Mouse (Mus musculus) c-Kit-negative CD71-positive TER-119-positive erythroid progenitor cells, embryonic 14.5 days (primary cell): Measurements from ENCODE around the gene Tmem104.

ENCODE experiments used
- DNase-seq: peaks from one replicate; pipeline ENCODE4 v3.0.0-alpha.2; 2013; ENCODE audit warnings: low read depth, low spot score

Gene Tmem104

GRCm38 (mm10) chr11:115278176-115278575 lies 90.9 kb downstream of the Tmem104 start:
- DNase-seq = no peak

DNA sequence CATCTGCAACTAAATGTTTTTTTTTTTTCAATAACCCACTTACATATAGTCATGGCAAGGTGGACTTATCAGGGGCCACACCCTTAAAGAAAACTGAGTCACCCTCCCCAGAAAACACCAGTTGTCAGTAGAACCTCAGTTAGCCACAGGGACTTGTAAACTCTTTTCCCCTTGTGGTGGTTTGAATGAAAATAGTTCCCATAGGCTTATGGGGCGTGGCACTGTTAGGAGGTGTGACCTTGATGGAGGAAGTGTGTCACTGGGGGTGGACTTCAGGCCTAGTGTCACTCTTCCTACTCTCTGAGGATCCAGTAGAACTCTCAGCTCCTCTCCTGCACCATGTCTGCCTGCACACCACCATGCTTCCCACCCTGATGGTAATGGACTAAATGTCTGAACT lies 92.4 kb downstream of the Tmem104 start:
- DNase-seq = peak; percentile 55

GRCm38 (mm10) chr11:115282295-115282694 lies 95.0 kb downstream of the Tmem104 start:
- DNase-seq = no peak

DNA sequence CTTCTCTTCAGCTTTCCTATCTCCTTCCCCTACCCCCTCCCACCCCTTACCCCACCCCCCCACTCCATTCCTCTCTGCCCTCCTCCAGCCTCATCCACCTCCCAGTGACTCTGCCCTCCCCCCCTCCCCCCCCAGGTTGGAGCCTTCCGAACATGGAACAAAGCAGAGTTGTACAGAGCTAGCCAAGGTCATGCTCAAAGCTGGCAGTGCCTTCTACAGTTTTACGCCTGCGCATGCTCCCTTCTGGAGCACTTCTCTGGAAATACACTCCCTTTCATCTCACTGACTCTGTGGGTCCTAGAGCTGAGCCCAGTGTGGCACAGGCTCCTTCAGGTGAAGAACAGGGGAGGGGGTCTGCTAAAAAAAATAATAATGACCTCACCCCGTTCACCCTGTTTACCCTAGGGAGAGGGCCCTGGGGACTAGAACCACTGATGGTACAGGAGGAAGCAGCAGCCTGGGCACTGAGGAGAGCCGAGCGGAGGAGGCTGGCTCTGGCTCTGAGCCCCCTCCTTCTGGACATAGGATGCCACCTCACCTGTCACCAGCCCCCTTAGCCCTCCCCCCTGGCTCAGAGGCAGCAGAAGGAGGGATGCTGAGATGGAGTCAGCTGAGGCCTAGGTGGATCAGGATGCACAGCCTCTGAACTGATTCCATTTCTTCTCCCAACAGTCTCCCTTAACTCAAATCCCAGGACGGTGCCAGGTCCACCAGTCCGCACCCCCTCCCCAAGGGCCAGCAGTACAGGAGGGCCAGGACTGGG lies 95.6 kb downstream of the Tmem104 start:
- DNase-seq = no peak

DNA sequence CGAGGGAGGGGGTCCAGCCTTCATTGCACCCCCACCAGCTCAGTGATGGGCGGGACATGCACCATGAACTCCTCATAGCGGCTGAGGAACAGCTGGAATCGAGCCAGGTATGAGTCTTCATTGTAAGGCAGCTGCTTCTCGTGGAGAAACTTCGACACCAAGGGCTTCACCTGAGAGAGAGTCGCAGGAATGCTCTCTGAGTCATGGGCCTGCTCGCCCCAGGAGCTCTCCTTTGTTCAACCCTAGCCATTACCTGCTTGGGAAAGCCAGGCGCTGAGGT lies 96.1 kb downstream of the Tmem104 start:
- DNase-seq = no peak

GRCm38 (mm10) chr11:115283891-115284620 lies 96.8 kb downstream of the Tmem104 start:
- DNase-seq = no peak

- DNase-seq = no peak
These were observed 98.0 kb downstream of the Tmem104 start for GRCm38 (mm10) chr11:115285282-115285681.

DNA sequence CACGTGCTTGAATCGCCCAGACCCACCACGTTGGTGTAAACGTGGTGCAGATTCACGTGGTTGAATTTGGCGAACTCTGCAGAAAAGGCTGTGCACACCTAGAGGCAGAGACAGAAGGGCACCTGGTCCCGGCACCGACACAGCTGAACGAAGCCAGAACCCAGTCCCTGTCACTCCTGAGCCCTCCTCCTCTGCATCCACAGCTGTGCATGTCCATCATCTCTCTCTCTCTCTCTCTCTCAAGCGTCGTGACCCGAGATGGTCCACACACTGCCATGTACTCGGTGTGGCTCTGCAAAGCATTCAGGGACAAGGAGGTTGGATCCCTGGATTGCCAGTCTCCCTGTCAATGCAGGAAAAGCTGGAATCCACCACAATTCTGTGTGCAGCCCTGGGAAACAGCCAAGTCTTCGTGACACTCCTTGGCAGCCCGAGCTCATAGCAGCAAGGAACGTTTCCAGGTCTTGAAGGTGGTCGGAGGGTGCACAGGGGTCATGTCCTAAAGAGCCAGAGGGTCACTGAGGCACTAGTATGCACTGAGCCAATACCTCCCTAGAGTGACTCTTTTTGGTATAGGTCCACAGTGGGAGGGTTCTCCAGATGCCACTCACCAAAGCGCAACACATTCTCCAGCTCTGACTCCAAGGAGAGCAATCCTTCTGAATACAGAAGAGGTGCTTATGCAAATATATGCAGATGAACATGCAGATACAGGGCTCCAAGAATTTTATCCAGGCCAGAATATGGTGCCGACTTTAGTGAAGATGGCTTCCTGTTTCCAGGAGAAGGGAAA lies 99.1 kb downstream of the Tmem104 start:
- no peak for DNase-seq

GRCm38 (mm10) chr11:115287386-115287785 lies 100.1 kb downstream of the Tmem104 start:
- DNase-seq = no peak

DNA sequence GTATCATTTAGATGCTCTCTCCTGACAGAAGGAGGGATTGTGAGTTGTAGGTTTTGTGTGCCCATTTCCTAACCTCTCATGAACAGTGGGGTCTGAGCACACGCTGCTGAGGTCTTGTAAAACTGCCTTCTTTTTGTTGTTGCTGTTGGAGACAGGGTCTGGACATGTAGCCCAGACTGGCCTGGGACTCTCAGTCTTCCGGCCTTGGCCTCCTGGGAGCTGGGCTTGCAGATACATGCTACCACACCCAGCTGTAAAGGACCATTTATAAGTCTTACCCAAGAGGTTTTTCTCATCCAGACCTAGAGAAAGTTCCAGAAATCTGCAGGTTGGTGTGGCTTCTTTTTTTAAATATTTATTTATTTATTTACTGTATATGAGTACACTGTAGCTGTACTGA lies 101.0 kb downstream of the Tmem104 start:
- DNase-seq = no peak

DNA sequence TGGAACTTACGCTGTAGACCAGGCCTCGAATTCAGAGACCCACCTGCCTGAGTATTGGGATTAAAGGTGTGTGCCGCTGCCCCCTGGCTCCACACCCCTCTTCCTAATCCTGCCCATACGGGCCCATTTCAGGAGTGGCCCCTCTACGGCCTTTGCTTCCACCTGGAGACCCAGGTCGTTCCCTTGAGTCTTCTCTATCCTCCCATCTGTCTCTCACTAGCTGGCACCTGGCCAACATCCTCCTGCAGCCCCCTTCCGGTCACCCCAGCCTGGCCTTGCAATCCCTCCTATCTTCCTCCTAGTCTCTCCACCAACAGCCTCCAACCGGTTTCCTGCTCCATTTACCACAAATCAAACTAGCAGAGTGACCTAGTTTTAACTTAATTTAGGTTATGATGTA lies 102.6 kb downstream of the Tmem104 start:
- no peak for DNase-seq

DNA sequence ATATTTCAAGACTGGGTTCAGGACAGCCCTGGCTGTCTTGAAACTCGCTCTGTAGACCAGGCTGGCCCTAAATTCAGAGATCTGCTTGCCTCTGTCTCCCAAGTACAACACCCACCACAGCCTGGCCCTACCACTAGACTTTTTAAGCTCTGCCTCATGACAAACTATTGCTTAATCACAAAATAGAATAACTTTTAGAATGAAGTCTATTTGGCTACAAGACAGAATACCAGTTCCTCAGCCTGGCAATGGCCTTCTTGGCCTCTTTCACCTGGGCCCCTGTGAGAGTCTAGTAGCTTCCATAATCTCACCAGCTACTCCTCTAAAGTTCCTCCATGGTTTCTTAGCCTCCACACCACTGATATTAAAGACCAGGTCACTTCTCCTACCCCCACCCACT lies 103.0 kb downstream of the Tmem104 start:
- DNase-seq = no peak

DNA sequence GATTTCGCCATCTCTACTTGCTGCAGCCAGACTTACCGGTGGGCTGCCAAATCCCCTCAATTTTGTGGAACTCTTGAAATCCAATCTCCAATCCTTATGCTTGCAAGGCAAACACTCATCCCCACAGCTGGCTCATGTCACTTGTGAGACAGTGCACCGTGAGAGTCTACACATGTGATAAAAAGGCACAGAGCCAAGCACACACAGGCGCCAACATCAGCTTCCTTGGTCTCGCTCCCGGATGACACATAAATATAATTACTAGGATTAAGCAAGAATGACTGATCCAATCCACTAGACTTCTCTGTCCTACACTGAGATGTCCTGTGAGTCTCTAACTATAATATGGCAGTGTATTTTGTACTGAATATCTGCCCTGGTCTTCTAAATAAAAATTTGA lies 103.6 kb downstream of the Tmem104 start:
- DNase-seq = no peak

DNA sequence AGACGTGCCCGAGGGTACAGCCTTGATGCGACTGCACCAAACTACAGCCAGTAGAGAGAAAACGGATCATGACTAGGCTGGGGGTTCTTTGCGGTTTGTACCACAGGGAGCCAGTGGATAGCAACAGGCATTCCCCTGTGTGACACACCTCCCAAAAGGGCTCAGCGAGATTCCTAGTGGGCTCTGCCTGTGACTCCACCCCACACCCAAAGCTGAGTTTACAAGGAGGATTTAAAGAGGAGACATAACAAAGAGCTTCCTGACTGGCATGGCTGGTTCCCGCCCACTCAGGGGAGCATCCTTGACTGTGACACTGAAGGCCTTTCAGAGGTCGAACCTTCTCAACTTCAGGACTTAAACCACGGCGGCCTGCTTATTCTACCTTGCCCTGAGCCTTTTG lies 104.2 kb downstream of the Tmem104 start:
- DNase-seq = no peak

GRCm38 (mm10) chr11:115292631-115293375 lies 105.5 kb downstream of the Tmem104 start:
- no peak for DNase-seq

GRCm38 (mm10) chr11:115295939-115296338 lies 108.7 kb downstream of the Tmem104 start:
- DNase-seq = no peak
